Mouse (Mus musculus) CH12.LX (cell line): ENCODE measurements around the gene Irx2. TPM values are rescaled to one million over a fixed set of nuclear protein-coding genes. Genes with fewer than 3 reads are reported as not detected.

ENCODE experiments used
- DNase-seq: peaks from one replicate; pipeline ENCODE4 v3.0.0-alpha.2; 2013; ENCODE audit errors: extremely low read depth
- H3K27ac ChIP-seq: 2 replicates; pipeline ENCODE4 v1.5.1; 2012; ENCODE audit warnings: low read depth, mild to moderate bottlenecking, control low read depth, moderate library complexity; ENCODE audit not compliant: insufficient read depth
- H3K27me3 ChIP-seq: replicated peaks from 2 replicates; pipeline ENCODE3; 2012; ENCODE audit warnings: inconsistent platforms
- H3K36me3 ChIP-seq, 2 experiments: replicated peaks in 1 of 2; 2 replicates each; pipeline versions ENCODE3 to v1.6.1; 2012; ENCODE audit warnings: inconsistent platforms in 1 of 2, low read length in 1 of 2, mild to moderate bottlenecking in 1 of 2, mixed read lengths in 1 of 2, moderate library complexity in 1 of 2; ENCODE audit not compliant: control insufficient read depth in 1 of 2, insufficient read depth in 1 of 2
- H3K4me1 ChIP-seq, 2 experiments: 2 replicates each; pipeline ENCODE4 v1.6.1; 2012; ENCODE audit warnings: inconsistent platforms in 1 of 2, moderate library complexity in 1 of 2; ENCODE audit not compliant: insufficient read depth in 2 of 2, control insufficient read depth in 1 of 2
- H3K4me2 ChIP-seq: 2 replicates; pipeline ENCODE4 v1.6.1; 2012; ENCODE audit warnings: low read depth, mild to moderate bottlenecking, control low read depth; ENCODE audit not compliant: poor library complexity, insufficient read depth, severe bottlenecking
- H3K4me3 ChIP-seq, 3 experiments: fragments of 150-350 bp in 1 of 3; sonication (generic) in 1 of 3; replicated peaks in 1 of 3; 2 replicates each; pipeline versions ENCODE3 to v1.5.1; 2011 to 2012; ENCODE audit warnings: low read depth in 2 of 3, low read length in 2 of 3, mild to moderate bottlenecking in 2 of 3, moderate library complexity in 2 of 3, control low read depth in 1 of 3, improper control_type of control experiment in 1 of 3, inconsistent platforms in 1 of 3, mixed read lengths in 1 of 3; ENCODE audit not compliant: poor library complexity in 1 of 3
- H3K79me2 ChIP-seq: replicated peaks from 2 replicates; pipeline ENCODE4 v1.6.1; 2012; ENCODE audit warnings: mild to moderate bottlenecking, moderate library complexity; ENCODE audit not compliant: control insufficient read depth, poor library complexity, insufficient read depth, severe bottlenecking; ENCODE audit errors: extremely low read depth
- H3K9ac ChIP-seq: 2 replicates; pipeline ENCODE4 v1.6.1; 2012; ENCODE audit warnings: low read depth, mild to moderate bottlenecking, control low read depth, moderate library complexity; ENCODE audit not compliant: insufficient read depth
- H3K9me3 ChIP-seq: replicated peaks from 2 replicates; pipeline ENCODE3; 2012; ENCODE audit warnings: low read length, inconsistent platforms, mixed read lengths
- CHD1 ChIP-seq: IDR thresholded peaks from 2 replicates; pipeline ENCODE4 v1.6.1; 2012; ENCODE audit warnings: low read depth, low read length, improper control_type of control experiment, inconsistent platforms
- CHD2 ChIP-seq: IDR thresholded peaks from 2 replicates; pipeline ENCODE4 v1.6.1; 2011; ENCODE audit warnings: low read length, improper control_type of control experiment
- CTCF ChIP-seq, 2 experiments: IDR thresholded peaks in 1 of 2; conservative IDR thresholded peaks in 1 of 2; 2 replicates each; pipeline ENCODE4 v1.5.1; 2011 to 2012; ENCODE audit warnings: low read depth in 2 of 2, low read length in 2 of 2, improper control_type of control experiment in 1 of 2, inconsistent platforms in 1 of 2, mild to moderate bottlenecking in 1 of 2, moderate library complexity in 1 of 2
- E2F4 ChIP-seq: IDR thresholded peaks from 2 replicates; pipeline ENCODE4 v1.6.1; 2011; ENCODE audit warnings: low read depth, low read length, improper control_type of control experiment; ENCODE audit not compliant: insufficient replicate concordance
- ELF1 ChIP-seq: IDR thresholded peaks from 2 replicates; pipeline ENCODE4 v1.6.1; 2014; ENCODE audit warnings: low read depth, mild to moderate bottlenecking, inconsistent platforms, low read length, improper control_type of control experiment
- ETS1 ChIP-seq: conservative IDR thresholded peaks from 2 replicates; pipeline ENCODE4 v1.6.1; 2012; ENCODE audit warnings: low read depth, mild to moderate bottlenecking, inconsistent platforms, low read length, improper control_type of control experiment, moderate library complexity
- GABPA ChIP-seq: IDR thresholded peaks from 2 replicates; pipeline ENCODE4 v1.6.1; 2012; ENCODE audit warnings: low read depth, low read length, improper control_type of control experiment, inconsistent platforms; ENCODE audit not compliant: insufficient replicate concordance
- HCFC1 ChIP-seq: IDR thresholded peaks from 2 replicates; pipeline ENCODE4 v1.6.1; 2012; ENCODE audit warnings: low read depth, mild to moderate bottlenecking, inconsistent platforms, low read length, improper control_type of control experiment
- JUN ChIP-seq: IDR thresholded peaks from 2 replicates; pipeline ENCODE4 v1.6.1; 2011; ENCODE audit warnings: low read depth, mild to moderate bottlenecking, low read length, improper control_type of control experiment, moderate library complexity; ENCODE audit not compliant: insufficient read depth
- MAFK ChIP-seq: IDR thresholded peaks from 2 replicates; pipeline ENCODE4 v1.6.1; 2011; ENCODE audit warnings: low read length, improper control_type of control experiment; ENCODE audit not compliant: insufficient replicate concordance
- MAZ ChIP-seq: IDR thresholded peaks from 2 replicates; pipeline ENCODE4 v1.6.1; 2012; ENCODE audit warnings: low read depth, mild to moderate bottlenecking, inconsistent platforms, low read length, improper control_type of control experiment, moderate library complexity
- MEF2A ChIP-seq: IDR thresholded peaks from 2 replicates; pipeline ENCODE4 v1.6.1; 2014; ENCODE audit warnings: low read depth, mild to moderate bottlenecking, inconsistent platforms, low read length, improper control_type of control experiment, borderline replicate concordance
- MXI1 ChIP-seq: IDR thresholded peaks from 2 replicates; pipeline ENCODE4 v1.6.1; 2011; ENCODE audit warnings: mild to moderate bottlenecking, low read depth, low read length, improper control_type of control experiment
- MYC ChIP-seq: IDR thresholded peaks from 2 replicates; pipeline ENCODE4 v1.6.1; 2011; ENCODE audit warnings: low read depth, mild to moderate bottlenecking, improper control_type of control experiment, low read length
- NRF1 ChIP-seq: IDR thresholded peaks from 2 replicates; pipeline ENCODE4 v1.6.1; 2014; ENCODE audit warnings: low read depth, mild to moderate bottlenecking, inconsistent platforms, low read length, improper control_type of control experiment, moderate library complexity
- PAX5 ChIP-seq: IDR thresholded peaks from 2 replicates; pipeline ENCODE4 v1.6.1; 2012; ENCODE audit warnings: low read length, inconsistent platforms, mixed read lengths
- POLR2A ChIP-seq: IDR thresholded peaks from 2 replicates; pipeline ENCODE4 v1.6.1; 2011; ENCODE audit warnings: low read depth, mild to moderate bottlenecking, improper control_type of control experiment, low read length
- POLR2AphosphoS2 ChIP-seq: IDR thresholded peaks from 2 replicates; pipeline ENCODE4 v1.6.1; 2011; ENCODE audit warnings: low read depth, low read length, improper control_type of control experiment
- RAD21 ChIP-seq: IDR thresholded peaks from 2 replicates; pipeline ENCODE4 v1.6.1; 2011; ENCODE audit warnings: low read depth, mild to moderate bottlenecking, low read length, improper control_type of control experiment, moderate library complexity
- RCOR1 ChIP-seq: conservative IDR thresholded peaks from 2 replicates; pipeline ENCODE4 v1.6.1; 2012; ENCODE audit warnings: low read depth, mild to moderate bottlenecking, inconsistent platforms, low read length, improper control_type of control experiment
- SIN3A ChIP-seq: IDR thresholded peaks from 2 replicates; pipeline ENCODE4 v1.6.1; 2012; ENCODE audit warnings: low read length, improper control_type of control experiment, inconsistent platforms
- ZC3H11A ChIP-seq: IDR thresholded peaks from 2 replicates; pipeline ENCODE4 v1.6.1; 2012; ENCODE audit warnings: low read depth, mild to moderate bottlenecking, inconsistent platforms, low read length, improper control_type of control experiment
- ZKSCAN1 ChIP-seq: IDR thresholded peaks from 2 replicates; pipeline ENCODE4 v1.6.1; 2012; ENCODE audit warnings: low read depth, inconsistent platforms, low read length, improper control_type of control experiment, borderline replicate concordance
- ZMIZ1 ChIP-seq: IDR thresholded peaks from 2 replicates; pipeline ENCODE4 v1.6.1; 2012; ENCODE audit warnings: low read depth, mild to moderate bottlenecking, inconsistent platforms, low read length, improper control_type of control experiment
- ZNF384 ChIP-seq: IDR thresholded peaks from 2 replicates; pipeline ENCODE4 v1.6.1; 2012; ENCODE audit warnings: low read depth, low read length, improper control_type of control experiment, inconsistent platforms
- dilution Hi-C: fragments of 300-500 bp; cut with MboI; formaldehyde crosslinking; loops from 2 replicates; pipeline ENCODE4 v1.14.3; 2020; ENCODE audit warnings: low sequenced_read_pairs; ENCODE audit not compliant: extremely low pct_unique_long_range_greater_than_20kb, extremely low pct_ligation_motif_present
- in situ Hi-C: fragments of 300-500 bp; cut with MboI; formaldehyde crosslinking; loops from 3 replicates; pipeline ENCODE4 v1.14.3; 2019; ENCODE audit warnings: low sequenced_read_pairs, low pct_ligation_motif_present, low pct_unique_long_range_greater_than_20kb, mixed read lengths
- polyA plus RNA-seq: library from polyadenylated mRNA; unstranded; fragments of >175 nt; gene quantifications from 2 replicates; pipeline ENCODE4 v1.2.1, GENCODE M21; 2012; ENCODE audit warnings: low read depth; ENCODE audit not compliant: insufficient read length
- total RNA-seq, 2 experiments: library from RNA; depleted of rRNA; stranded (reverse); fragments of 300-350 nt in 1 of 2; fragments of >200 nt in 1 of 2; gene quantifications; 2 replicates each; pipeline ENCODE4 v1.2.3; 2012 to 2014

Irx2 gene
- total and polyA plus RNA-seq, 3 experiments, result not detected

DNA sequence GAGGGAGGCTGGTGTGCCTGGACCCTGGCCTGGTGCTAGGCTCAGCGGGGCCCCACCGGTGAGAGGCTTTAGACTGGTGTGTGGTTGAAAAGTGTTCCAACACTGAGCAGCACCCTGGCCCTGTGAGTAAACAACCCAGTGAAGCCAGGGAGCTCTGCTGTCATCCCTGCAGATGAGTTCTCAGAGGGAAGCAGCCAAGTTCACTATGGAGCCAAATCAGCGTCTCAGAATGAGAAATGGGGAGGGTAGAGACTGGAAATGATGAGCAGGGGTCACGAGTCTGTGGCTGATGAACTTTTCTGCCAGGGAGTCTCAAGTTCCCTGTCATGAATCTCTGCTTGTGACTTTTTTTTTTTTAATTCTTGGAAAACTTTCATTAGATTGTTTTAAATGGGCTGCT, 36.1 kb upstream of the Irx2 start:
- TF ChIP-seq RAD21 (no peak), ZMIZ1 (no peak), JUN (no peak), CHD1 (no peak), GABPA (no peak), POLR2AphosphoS2 (no peak), MEF2A (no peak), ETS1 (no peak), ELF1 (no peak), POLR2A (no peak), MAZ (no peak), CHD2 (no peak), E2F4 (no peak), NRF1 (no peak), RCOR1 (no peak)
- TF ChIP-seq, all 38 proteins: peak for 0
- Histone ChIP-seq H3K79me2 (no peaks in the 10 kb centered on the region), H3K4me3 (no peak overlapping the region), H3K27ac (no peak overlapping the region), H3K36me3 (no peaks in the 10 kb centered on the region), H3K4me2 (no peak overlapping the region), H3K27me3 (no peaks in the 10 kb centered on the region), H3K9me3 (peaks cover 78% of the 10 kb centered on the region), H3K9ac (no peak overlapping the region), H3K4me1 (no peaks in the 10 kb centered on the region)
- DNase-seq, result no peak
- dilution Hi-C loops, result no loop called here
- in situ Hi-C loops, result no loop called here

DNA sequence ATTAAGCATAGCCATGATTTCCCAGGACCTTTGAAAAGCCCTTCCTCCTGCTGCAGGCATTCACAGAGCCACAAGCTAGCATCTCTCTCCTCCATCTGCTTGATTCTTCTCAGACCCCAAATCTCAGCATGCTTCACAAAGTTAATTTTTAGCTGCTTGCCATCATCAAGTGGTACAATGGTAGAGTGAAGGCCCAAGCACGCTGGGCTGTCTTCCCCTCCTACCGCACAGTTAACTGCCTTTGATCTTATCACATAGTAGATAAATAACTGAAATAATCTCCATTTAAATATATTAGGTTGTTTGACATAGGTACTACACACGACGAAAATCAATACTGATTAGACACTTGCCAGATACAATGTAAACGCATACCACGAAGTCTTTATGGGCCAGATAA, 35.3 kb upstream of the Irx2 start:
- DNase-seq, result no peak
- dilution Hi-C loops (no loop called here), in situ Hi-C loops (no loop called here)
- H3K4me3 ChIP-seq, result no peak overlapping the region
- H3K36me3 ChIP-seq, result no peaks in the 10 kb centered on the region
- no peak for TF ChIP-seq MAFK
- no peak for TF ChIP-seq HCFC1
- no peak for TF ChIP-seq PAX5
- TF ChIP-seq CTCF (conservative IDR thresholded peaks at IDR 0.05 in 1 of 2, IDR thresholded peaks at IDR 0.05 in 1 of 2; ENCODE audit: low read depth in 2 of 2, low read length in 2 of 2), result no peak
- no peak for TF ChIP-seq CHD2
- no peak for TF ChIP-seq POLR2AphosphoS2
- TF ChIP-seq ZC3H11A, result no peak
- TF ChIP-seq JUN, result no peak
- no peak for TF ChIP-seq SIN3A
- TF ChIP-seq RCOR1, result no peak
- no peak for TF ChIP-seq ZKSCAN1
- no peak for TF ChIP-seq ZNF384
- TF ChIP-seq MXI1, result no peak
- TF ChIP-seq MYC, result no peak
- no peaks in the 10 kb centered on the region for H3K4me1 ChIP-seq
- H3K9ac ChIP-seq, result no peak overlapping the region
- no peaks in the 10 kb centered on the region for H3K27me3 ChIP-seq
- H3K9me3 ChIP-seq, result peaks cover 82% of the 10 kb centered on the region
- no peak overlapping the region for H3K4me2 ChIP-seq
- H3K27ac ChIP-seq, result no peak overlapping the region
- H3K79me2 ChIP-seq, result no peaks in the 10 kb centered on the region
